Mouse (Mus musculus) heart, adult 11 months (tissue): ENCODE data around the gene Omt2a.
"Not testable (repeated sequence)": the region's sequence is repeated elsewhere in the genome, so short reads cannot be mapped to it uniquely, and the experiment has no call there.

Experiments used
- DNase-seq: peaks from one replicate; pipeline ENCODE4 v3.0.0; 2022

Gene Omt2a

GRCm38 (mm10) chr9:78314696-78315095 is at the start of gene Omt2a:
TSS of gene Omt2a (minus strand) at chr9:78314796.
- DNase-seq: peak; percentile 10

GRCm38 (mm10) chr9:78363374-78363773 is 48.8 kb upstream of the Omt2a start:
- no peak for DNase-seq

- no peak for DNase-seq
Measured at GRCm38 (mm10) chr9:78360484-78360872, 45.9 kb upstream of the Omt2a start.

GRCm38 (mm10) chr9:78359750-78360483 is 45.3 kb upstream of the Omt2a start:
- no peak for DNase-seq

- DNase-seq: peak; percentile 90
Measured at GRCm38 (mm10) chr9:78358053-78358452, 43.5 kb upstream of the Omt2a start.

GRCm38 (mm10) chr9:78355611-78356010 is 41.0 kb upstream of the Omt2a start, which contains the start of gene Gsta2:
TSS of gene Gsta2 (minus strand) at chr9:78355788.
- DNase-seq: peak; percentile 76

GRCm38 (mm10) chr9:78354665-78355578 is 40.3 kb upstream of the Omt2a start:
- DNase-seq: peak; percentile 82

GRCm38 (mm10) chr9:78351504-78352220 is 37.1 kb upstream of the Omt2a start:
- DNase-seq: peak; percentile 30

- DNase-seq: not testable (repeated sequence)
Measured at GRCm38 (mm10) chr9:78350007-78350406, 35.4 kb upstream of the Omt2a start.

- peak; percentile 73 for DNase-seq
Measured at GRCm38 (mm10) chr9:78349141-78349540, 34.5 kb upstream of the Omt2a start.

GRCm38 (mm10) chr9:78348206-78349004 is 33.8 kb upstream of the Omt2a start:
- DNase-seq: peak; percentile 90

- peak; percentile 30 for DNase-seq
Measured at GRCm38 (mm10) chr9:78347004-78347403, 32.4 kb upstream of the Omt2a start.

GRCm38 (mm10) chr9:78345235-78345634 is 30.6 kb upstream of the Omt2a start:
- peak; percentile 69 for DNase-seq

- DNase-seq: peak; percentile 48
Measured at GRCm38 (mm10) chr9:78343055-78343454, 28.5 kb upstream of the Omt2a start.

- not testable (repeated sequence) for DNase-seq
Measured at GRCm38 (mm10) chr9:78342494-78342893, 27.9 kb upstream of the Omt2a start.

- peak; percentile 67 for DNase-seq
Measured at GRCm38 (mm10) chr9:78340324-78340723, 25.7 kb upstream of the Omt2a start.

- peak; percentile 29 for DNase-seq
Measured at GRCm38 (mm10) chr9:78337050-78337449, 22.5 kb upstream of the Omt2a start.

- peak; percentile 65 for DNase-seq
Measured at GRCm38 (mm10) chr9:78327289-78327688, 12.7 kb upstream of the Omt2a start, which contains the start of gene Omt2b. TSS of gene Omt2b (plus strand) at chr9:78327589.

GRCm38 (mm10) chr9:78319499-78319898 is 4.9 kb upstream of the Omt2a start:
- DNase-seq: peak; percentile 17

GRCm38 (mm10) chr9:78308122-78308521 is 6.5 kb downstream of the Omt2a start:
- peak; percentile 14 for DNase-seq

- DNase-seq: peak; percentile 68
Measured at GRCm38 (mm10) chr9:78299143-78299542, 15.5 kb downstream of the Omt2a start.

- DNase-seq: no peak
Measured at GRCm38 (mm10) chr9:78298232-78298631, 16.4 kb downstream of the Omt2a start.
